Mouse (Mus musculus): ENCODE measurements around the gene Amhr2. TPM values are rescaled to one million over a fixed set of nuclear protein-coding genes. Genes with fewer than 3 reads are reported as not detected.
A peak's percentile ranks its signal among the peaks of the same experiment; 100 is the strongest.

Amhr2 gene
- polyA plus RNA-seq, 1 experiment from 2014 or later, result 0.60 TPM

GRCm38 (mm10) chr15:102404608-102405488 lies 40.3 kb upstream of the Amhr2 start:
- Histone ChIP-seq H3K27me3 (ENCODE audit: insufficient read depth, low read length) (no peaks in the 10 kb centered on the region), H3K4me2 (ENCODE audit: low read depth, low read length) (peak overlapping the region; percentile 68), H3K4me1 (ENCODE audit: insufficient read depth) (peaks cover 36% of the 10 kb centered on the region), H3K4me3 (ENCODE audit: low read depth, low read length) (peak overlapping the region; percentile 54), H3K27ac (ENCODE audit: low read depth) (peak overlapping the region; percentile 99), H3K9ac (replicated peaks) (peak overlapping the region; percentile 70), H3K9me3 (ENCODE audit: low read length) (no peaks in the 10 kb centered on the region), H3K36me3 (replicated peaks; ENCODE audit: insufficient read depth, low read length) (peaks cover 23% of the 10 kb centered on the region)
- 14% methylated on average over 34 of the region's 34 CpGs for WGBS (ENCODE audit: insufficient replicate concordance)
- no peak for DNase-seq
- TF ChIP-seq CTCF (IDR thresholded peaks at IDR 0.05; ENCODE audit: low read depth) (peak; percentile 76), EP300 (IDR thresholded peaks at IDR 0.05; ENCODE audit: low read depth) (no peak)
- peak; percentile 22 for ATAC-seq

GRCm38 (mm10) chr15:102405489-102406195 lies 39.5 kb upstream of the Amhr2 start, which contains the start of gene Sp1:
Sp1 (plus strand) TSS chr15:102406143.
- Histone ChIP-seq H3K27me3 (ENCODE audit: insufficient read depth, low read length) (no peaks in the 10 kb centered on the region), H3K4me2 (ENCODE audit: low read depth, low read length) (peak within 1 kb of the TSS; percentile 68), H3K4me1 (ENCODE audit: insufficient read depth) (peaks cover 32% of the 10 kb centered on the region), H3K27ac (ENCODE audit: low read depth) (peak within 1 kb of the TSS; percentile 99), H3K4me3 (ENCODE audit: low read depth, low read length) (peak within 1 kb of the TSS; percentile 90), H3K36me3 (replicated peaks; ENCODE audit: insufficient read depth, low read length) (peaks cover 31% of the 10 kb centered on the region), H3K9ac (replicated peaks) (peak within 1 kb of the TSS; percentile 95), H3K9me3 (ENCODE audit: low read length) (no peaks in the 10 kb centered on the region)
- under 1% methylated on average over 38 of the region's 38 CpGs for WGBS (ENCODE audit: insufficient replicate concordance)
- ATAC-seq, result peak; percentile 87
- DNase-seq, result peak; percentile 99
- peak; percentile 70 for TF ChIP-seq EP300 (IDR thresholded peaks at IDR 0.05; ENCODE audit: low read depth)
- TF ChIP-seq CTCF (IDR thresholded peaks at IDR 0.05; ENCODE audit: low read depth), result no peak

GRCm38 (mm10) chr15:102406196-102406911 lies 38.8 kb upstream of the Amhr2 start:
- ATAC-seq, result peak; percentile 22
- peaks cover 26% of the 10 kb centered on the region for H3K4me1 ChIP-seq (ENCODE audit: insufficient read depth)

GRCm38 (mm10) chr15:102406912-102407580 lies 38.1 kb upstream of the Amhr2 start:
- H3K9ac ChIP-seq (replicated peaks), result peak overlapping the region; percentile 95
- H3K4me2 ChIP-seq (ENCODE audit: low read depth, low read length), result peak overlapping the region; percentile 67
- DNase-seq (no peak), ATAC-seq (no peak)
- H3K4me1 ChIP-seq (ENCODE audit: insufficient read depth), result peaks cover 28% of the 10 kb centered on the region
- H3K9me3 ChIP-seq (ENCODE audit: low read length), result no peaks in the 10 kb centered on the region
- H3K4me3 ChIP-seq (ENCODE audit: low read depth, low read length), result peak overlapping the region; percentile 90
- no peak for TF ChIP-seq CTCF (IDR thresholded peaks at IDR 0.05; ENCODE audit: low read depth)
- TF ChIP-seq EP300 (IDR thresholded peaks at IDR 0.05; ENCODE audit: low read depth), result no peak
- peaks cover 40% of the 10 kb centered on the region for H3K36me3 ChIP-seq (replicated peaks; ENCODE audit: insufficient read depth, low read length)
- no peaks in the 10 kb centered on the region for H3K27me3 ChIP-seq (ENCODE audit: insufficient read depth, low read length)
- H3K27ac ChIP-seq (ENCODE audit: low read depth), result peak overlapping the region; percentile 99
- 11% methylated on average over 3 of the region's 3 CpGs for WGBS (ENCODE audit: insufficient replicate concordance)

More at GRCm38 (mm10) chr15:102406196-102406911, 38.8 kb upstream of the Amhr2 start:
- no peaks in the 10 kb centered on the region for H3K27me3 ChIP-seq (ENCODE audit: insufficient read depth, low read length)
- peak overlapping the region; percentile 99 for H3K27ac ChIP-seq (ENCODE audit: low read depth)
- peak overlapping the region; percentile 67 for H3K4me2 ChIP-seq (ENCODE audit: low read depth, low read length)
- peak overlapping the region; percentile 95 for H3K9ac ChIP-seq (replicated peaks)
- 1% methylated on average over 26 of the region's 69 CpGs for WGBS (ENCODE audit: insufficient replicate concordance)
- peak overlapping the region; percentile 90 for H3K4me3 ChIP-seq (ENCODE audit: low read depth, low read length)
- peak; percentile 90 for DNase-seq
- no peaks in the 10 kb centered on the region for H3K9me3 ChIP-seq (ENCODE audit: low read length)
- H3K36me3 ChIP-seq (replicated peaks; ENCODE audit: insufficient read depth, low read length), result peaks cover 35% of the 10 kb centered on the region
- TF ChIP-seq EP300 (IDR thresholded peaks at IDR 0.05; ENCODE audit: low read depth), result peak; percentile 31; the same call in 1 of the 2 replicates
- TF ChIP-seq CTCF (IDR thresholded peaks at IDR 0.05; ENCODE audit: low read depth), result no peak

GRCm38 (mm10) chr15:102407681-102408557 lies 37.2 kb upstream of the Amhr2 start:
- Histone ChIP-seq H3K9me3 (ENCODE audit: low read length) (no peaks in the 10 kb centered on the region), H3K4me1 (ENCODE audit: insufficient read depth) (peaks cover 29% of the 10 kb centered on the region), H3K27me3 (ENCODE audit: insufficient read depth, low read length) (no peaks in the 10 kb centered on the region), H3K27ac (ENCODE audit: low read depth) (no peak overlapping the region), H3K9ac (replicated peaks) (no peak overlapping the region), H3K36me3 (replicated peaks; ENCODE audit: insufficient read depth, low read length) (peaks cover 47% of the 10 kb centered on the region), H3K4me3 (ENCODE audit: low read depth, low read length) (peak overlapping the region; percentile 90; the same call in 1 of the 2 replicates), H3K4me2 (ENCODE audit: low read depth, low read length) (peak overlapping the region; percentile 67; the same call in 1 of the 2 replicates)
- ATAC-seq, result no peak
- no peak for DNase-seq
- 92% methylated on average over 10 of the region's 10 CpGs for WGBS (ENCODE audit: insufficient replicate concordance)
- TF ChIP-seq EP300 (IDR thresholded peaks at IDR 0.05; ENCODE audit: low read depth) (no peak), CTCF (IDR thresholded peaks at IDR 0.05; ENCODE audit: low read depth) (peak; percentile 25)
